Mouse (Mus musculus): ENCODE results near the gene Ugt1a6b.

Gene Ugt1a6b

DNA sequence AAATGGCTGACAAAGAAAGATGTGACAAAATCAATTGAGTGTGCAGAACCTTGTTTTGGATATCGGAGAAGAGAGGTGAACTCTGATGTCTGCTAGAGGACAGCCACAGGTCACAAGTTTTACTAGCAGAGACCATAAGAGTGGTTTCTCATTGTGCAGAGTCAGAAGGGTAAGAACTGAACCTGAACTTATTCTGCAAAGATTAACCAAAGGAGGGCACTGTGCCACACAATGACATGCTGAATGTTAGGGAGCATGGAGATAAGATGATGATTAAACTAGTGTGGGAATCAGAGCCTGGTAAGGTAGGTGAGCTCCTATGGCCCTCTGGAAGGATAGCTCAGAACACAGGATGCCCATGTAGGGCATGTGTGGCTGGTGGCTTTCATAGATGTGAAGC is 92.6 kb downstream of the Ugt1a6b start:
- in situ Hi-C loops (cut with MboI, MseI), result loop anchor here (25.0 kb wide), 1 partner anchor 1992 kb away; no protein-coding TSS in a partner anchor

GRCm38 (mm10) chr1:88197443-88197842 is 94.4 kb downstream of the Ugt1a6b start:
- in situ Hi-C loops (cut with MboI, MseI), result loop anchor here (25.0 kb wide), 1 partner anchor 1990 kb away; no protein-coding TSS in a partner anchor

- in situ Hi-C loops (cut with MboI, MseI), result loop anchor here (25.0 kb wide), 1 partner anchor 1987 kb away; no protein-coding TSS in a partner anchor
Observed at GRCm38 (mm10) chr1:88199996-88200395, 96.9 kb downstream of the Ugt1a6b start.

- in situ Hi-C loops (cut with MboI, MseI), result no loop called here
Observed at GRCm38 (mm10) chr1:88200456-88200855, 97.4 kb downstream of the Ugt1a6b start, which contains the start of gene Ugt1a2. Gene Ugt1a2, plus strand, starts transcription at chr1:88200601.

GRCm38 (mm10) chr1:88205294-88205922 is 102.4 kb downstream of the Ugt1a6b start, which contains the start of gene Dnajb3:
Gene Dnajb3, minus strand, starts transcription at chr1:88205782.
- in situ Hi-C loops (cut with MboI, MseI), result loop anchor here (5.0 kb wide), 1 partner anchor 378 kb away; no protein-coding TSS in a partner anchor

DNA sequence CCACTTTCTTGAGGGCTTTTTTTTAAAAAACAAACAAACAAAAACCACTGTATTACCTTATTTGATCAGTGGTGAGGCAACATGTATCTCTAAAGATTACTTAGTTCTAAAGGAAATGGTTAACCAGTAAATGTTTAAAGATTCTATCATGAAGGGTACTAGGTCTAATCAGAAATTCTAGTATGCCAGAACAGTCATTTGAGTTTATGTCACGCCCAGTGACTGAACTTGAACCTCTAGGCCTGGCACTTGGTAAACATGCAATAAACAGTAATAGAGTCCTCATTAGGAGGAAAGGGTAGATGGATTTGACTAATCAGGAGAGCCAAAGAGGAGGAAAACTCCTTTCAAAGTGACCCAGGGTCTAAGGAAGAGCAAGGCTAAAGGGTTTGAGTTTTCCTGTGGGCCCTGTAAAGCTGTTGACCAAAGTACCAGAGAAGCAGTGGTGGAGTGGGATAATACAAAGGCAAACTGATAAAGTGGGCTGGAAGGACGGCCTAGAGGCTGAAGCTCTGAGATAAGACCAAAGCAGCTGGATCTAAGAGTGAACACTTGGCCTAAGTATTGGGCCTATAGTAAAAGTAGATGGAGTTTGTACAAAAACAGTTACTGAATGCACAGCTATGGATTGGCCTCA is 103.9 kb downstream of the Ugt1a6b start:
- in situ Hi-C loops (cut with MboI, MseI), result loop anchor here (5.0 kb wide), 1 partner anchor 380 kb away; no protein-coding TSS in a partner anchor

DNA sequence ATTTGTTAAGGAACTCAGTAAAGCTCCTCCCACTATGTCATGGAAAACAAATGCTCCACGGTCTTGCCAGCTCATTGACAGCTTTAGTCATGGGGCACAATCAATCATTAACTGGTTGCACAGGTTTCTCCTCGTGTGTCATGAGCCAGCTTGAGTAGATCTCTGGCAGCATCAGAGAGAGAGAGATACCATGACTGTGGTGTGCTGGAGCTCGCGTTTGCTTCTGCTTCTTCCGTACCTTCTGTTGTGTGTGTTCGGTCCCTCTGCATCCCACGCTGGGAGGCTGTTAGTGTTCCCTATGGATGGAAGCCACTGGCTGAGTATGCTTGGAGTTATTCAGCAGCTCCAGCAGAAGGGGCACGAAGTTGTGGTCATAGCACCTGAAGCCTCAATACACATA is 108.8 kb downstream of the Ugt1a6b start, which contains the start of gene Ugt1a1:
Ugt1a1 (plus strand) TSS at position 148 of the 400 bp plus-strand sequence.
- in situ Hi-C loops (cut with MboI, MseI), result no loop called here

DNA sequence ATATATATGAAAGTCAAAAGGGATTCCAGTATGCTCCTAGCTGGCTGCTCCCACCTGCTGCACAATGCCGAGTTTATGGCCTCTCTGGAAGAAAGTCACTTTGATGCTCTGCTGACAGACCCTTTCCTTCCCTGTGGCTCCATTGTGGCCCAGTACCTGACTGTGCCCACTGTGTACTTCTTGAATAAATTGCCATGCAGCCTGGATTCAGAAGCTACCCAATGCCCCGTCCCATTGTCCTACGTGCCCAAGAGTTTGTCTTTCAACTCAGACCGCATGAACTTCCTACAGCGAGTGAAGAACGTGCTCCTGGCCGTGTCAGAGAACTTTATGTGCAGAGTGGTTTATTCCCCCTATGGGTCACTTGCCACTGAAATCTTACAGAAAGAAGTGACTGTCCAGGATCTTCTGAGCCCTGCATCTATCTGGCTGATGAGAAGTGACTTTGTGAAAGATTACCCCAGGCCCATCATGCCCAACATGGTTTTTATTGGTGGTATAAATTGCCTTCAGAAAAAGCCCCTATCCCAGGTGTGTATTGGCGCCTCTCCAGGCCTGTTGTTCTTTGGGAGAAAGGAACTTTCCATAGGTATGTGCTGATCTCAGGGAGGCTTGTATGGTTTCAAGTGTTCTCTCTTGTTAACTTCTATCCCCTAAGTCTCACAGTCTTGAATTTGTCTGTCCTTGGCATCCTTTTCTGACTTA is 109.4 kb downstream of the Ugt1a6b start:
- in situ Hi-C loops (cut with MboI, MseI), result no loop called here

- in situ Hi-C loops (cut with MboI, MseI), result no loop called here
Observed at GRCm38 (mm10) chr1:88213061-88213460, 110.0 kb downstream of the Ugt1a6b start.

DNA sequence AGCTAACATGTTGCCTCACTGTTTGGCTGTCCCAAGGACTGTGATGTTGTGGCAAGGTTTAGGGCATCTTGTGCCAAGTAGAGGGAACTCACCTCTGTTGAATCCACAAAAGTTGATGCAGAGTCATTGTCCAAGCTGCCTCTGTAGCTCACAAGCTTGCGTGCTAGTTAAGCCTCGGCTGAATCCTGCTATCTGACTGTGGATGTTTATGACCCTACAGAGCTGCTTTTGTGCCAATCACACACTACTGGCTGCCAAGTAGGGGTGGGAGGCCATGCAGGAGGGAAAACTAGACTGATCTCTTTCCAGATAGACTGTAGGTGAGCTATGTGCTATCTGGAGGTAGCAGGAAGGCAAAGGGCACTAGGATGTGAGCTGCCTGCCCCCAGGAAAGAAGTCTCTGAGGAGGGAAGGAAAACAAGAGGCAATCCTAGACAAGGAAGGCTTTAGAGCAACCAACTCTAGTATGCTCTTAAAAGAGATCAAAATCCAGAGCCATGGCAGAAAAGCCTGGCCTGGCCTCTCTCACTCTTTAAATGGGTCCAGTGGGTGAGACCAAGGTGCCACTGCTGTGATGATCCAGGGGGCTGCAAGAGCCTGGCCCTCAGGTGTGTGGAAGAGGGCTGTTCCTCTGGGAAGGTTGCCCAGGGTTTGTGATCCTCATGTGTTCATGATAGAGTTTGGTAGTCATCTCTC is 110.9 kb downstream of the Ugt1a6b start:
- in situ Hi-C loops (cut with MboI, MseI), result no loop called here

DNA sequence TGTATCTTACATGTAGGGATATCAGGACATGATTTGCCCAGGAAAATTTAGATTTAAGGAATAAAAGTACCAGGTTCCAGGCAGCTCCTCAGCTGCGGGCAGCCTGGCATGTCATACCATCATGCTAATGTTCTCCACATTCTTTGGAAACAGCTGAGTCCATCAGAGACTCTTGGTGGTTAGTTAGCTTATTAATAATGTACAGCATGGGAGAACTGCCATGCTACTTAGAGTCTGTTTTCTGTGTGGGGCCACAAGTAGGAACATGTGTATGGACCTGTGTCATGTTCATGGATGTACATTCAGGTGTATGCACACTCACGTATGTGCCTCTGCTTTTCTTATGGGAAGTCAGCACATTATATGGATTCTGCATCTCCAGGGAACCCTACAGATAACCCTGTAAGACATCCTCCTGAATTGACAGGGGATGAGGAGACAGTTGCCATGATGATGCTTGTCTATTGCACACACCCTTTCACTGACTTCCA is 111.5 kb downstream of the Ugt1a6b start:
- in situ Hi-C loops (cut with MboI, MseI), result no loop called here

- in situ Hi-C loops (cut with MboI, MseI), result no loop called here
Observed at GRCm38 (mm10) chr1:88215466-88216380, 112.7 kb downstream of the Ugt1a6b start.

GRCm38 (mm10) chr1:88216551-88216950 is 113.5 kb downstream of the Ugt1a6b start:
- in situ Hi-C loops (cut with MboI, MseI), result no loop called here

DNA sequence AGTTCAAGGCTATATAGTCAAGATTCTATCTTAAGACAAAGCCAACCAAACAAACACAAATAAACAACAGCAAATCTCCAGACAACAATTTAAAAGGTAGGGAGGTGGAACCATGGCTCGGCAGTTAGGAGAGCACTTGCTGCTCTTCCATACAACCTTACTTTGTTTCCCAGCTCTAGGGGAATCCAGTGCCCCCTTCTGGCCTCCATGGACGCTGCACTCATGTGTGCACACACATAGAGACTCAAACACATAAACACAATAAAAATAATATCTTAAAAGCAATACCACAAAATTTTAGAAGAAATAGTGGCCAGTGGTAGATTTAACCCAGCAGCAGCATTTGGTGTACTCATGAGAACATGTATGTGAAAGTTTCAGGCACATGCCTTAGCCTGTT is 114.1 kb downstream of the Ugt1a6b start:
- in situ Hi-C loops (cut with MboI, MseI), result no loop called here

DNA sequence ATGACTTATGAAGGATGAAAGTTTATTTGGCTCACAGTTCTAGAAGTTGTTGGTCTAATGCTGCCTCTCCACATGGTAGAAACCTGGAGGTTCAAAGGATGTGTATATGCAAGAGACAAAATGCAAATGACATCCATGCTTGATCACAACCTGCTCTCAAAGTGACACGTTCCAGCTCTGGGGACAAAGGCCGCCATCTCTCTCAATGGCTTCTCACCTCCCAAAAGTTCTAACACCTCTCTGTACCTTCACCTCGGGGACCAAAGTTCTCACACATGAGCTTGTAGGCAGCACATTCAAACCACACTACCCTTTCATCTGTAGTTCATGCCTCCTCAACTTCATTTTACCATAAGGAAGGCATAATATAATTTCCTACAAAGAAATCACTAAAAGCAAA is 114.5 kb downstream of the Ugt1a6b start:
- in situ Hi-C loops (cut with MboI, MseI), result no loop called here

DNA sequence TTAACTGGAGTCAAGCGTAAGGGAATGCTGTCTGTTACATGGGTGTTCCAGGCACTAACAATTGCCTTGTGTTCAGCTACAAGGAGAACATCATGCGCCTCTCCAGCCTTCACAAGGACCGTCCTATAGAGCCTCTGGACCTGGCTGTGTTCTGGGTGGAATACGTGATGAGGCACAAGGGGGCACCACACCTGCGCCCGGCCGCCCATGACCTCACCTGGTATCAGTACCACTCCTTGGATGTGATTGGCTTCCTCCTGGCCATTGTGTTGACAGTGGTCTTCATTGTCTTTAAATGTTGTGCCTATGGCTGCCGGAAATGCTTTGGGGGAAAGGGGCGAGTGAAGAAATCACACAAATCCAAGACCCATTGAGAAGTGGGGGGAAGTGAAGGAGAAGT is 115.0 kb downstream of the Ugt1a6b start:
- in situ Hi-C loops (cut with MboI, MseI), result no loop called here

DNA sequence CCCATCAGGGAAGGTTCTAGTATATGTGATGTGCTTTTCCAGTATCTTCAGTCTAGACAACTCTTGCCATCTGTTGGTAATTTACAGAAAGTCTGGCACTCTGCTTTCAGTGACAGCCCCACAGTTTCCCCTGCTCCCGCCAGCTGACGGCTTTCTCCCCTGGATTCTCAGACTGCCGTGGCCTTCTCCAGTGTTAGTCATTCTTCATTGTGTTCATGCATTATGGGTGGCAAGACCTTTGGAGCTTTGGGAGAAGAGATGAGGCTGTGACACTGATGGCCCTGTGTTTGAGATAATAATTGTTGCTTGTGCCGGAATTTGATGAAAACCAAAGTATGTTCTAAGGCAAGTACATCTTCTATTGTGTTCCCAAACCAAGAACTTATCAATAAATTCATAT is 115.5 kb downstream of the Ugt1a6b start:
- in situ Hi-C loops (cut with MboI, MseI), result no loop called here

GRCm38 (mm10) chr1:88219054-88219453 is 116.0 kb downstream of the Ugt1a6b start:
- in situ Hi-C loops (cut with MboI, MseI), result no loop called here

DNA sequence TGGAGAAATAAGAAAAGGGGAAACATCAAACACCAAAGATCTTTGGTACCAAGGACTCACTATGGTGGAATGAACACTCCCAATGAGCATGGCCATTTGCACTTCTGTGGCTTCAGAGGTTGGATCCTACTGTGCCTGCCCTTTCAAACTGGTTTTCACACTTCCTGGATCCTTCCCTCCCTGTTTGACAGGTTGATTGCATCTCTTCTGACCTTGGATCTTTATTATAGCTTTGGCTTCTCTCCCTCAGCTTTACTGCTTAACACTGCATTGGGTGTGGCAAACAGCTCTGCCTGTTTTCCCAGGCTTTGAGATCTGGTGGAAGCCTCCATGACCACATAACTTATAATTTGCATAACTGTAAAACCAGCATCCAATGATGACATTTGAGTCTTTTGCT is 117.3 kb downstream of the Ugt1a6b start:
- in situ Hi-C loops (cut with MboI, MseI), result no loop called here

DNA sequence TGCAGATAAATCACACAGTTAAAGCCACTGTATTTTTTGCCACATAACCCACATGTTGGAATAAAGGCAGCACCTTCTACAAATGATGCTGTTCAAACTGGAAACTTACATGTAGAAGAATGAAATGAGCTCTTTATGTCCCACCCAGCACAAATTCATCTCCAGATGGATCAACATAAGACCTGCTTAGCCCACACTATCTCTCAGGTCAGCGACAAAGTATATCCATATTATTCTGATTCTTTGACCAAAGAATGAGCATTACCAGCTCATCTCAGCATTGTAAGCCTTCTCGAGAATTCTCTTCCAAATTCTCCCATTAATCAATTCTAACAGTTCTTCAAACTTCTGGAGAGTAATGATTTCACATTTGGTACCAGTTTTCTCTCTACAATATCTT is 119.2 kb downstream of the Ugt1a6b start:
- in situ Hi-C loops (cut with MboI, MseI), result no loop called here

All from T-helper 1 cell (primary cell).